Mouse (Mus musculus) hindbrain, embryonic 15.5 days (tissue): Measurements from ENCODE around the gene Gm21987. TPM values are rescaled to one million over a fixed set of nuclear protein-coding genes. Genes with fewer than 3 reads are reported as not detected.

Source experiments
- ATAC-seq: fragments of 200-750 bp; cut with Nextera tagmentation; 2 replicates; pipeline ENCODE4 v1.8.0; 2017; ENCODE audit warnings: low read depth, moderate number of reproducible peaks, moderate TSS enrichment; ENCODE audit not compliant: low FRiP score
- H3K27ac ChIP-seq: fragments of 300-500 bp; sonication (generic); replicated peaks from 2 replicates; pipeline ENCODE4 v1.5.1; 2015; ENCODE audit warnings: mild to moderate bottlenecking, inconsistent platforms
- H3K27me3 ChIP-seq: fragments of 300-500 bp; sonication (generic); 2 replicates; pipeline ENCODE4 v1.6.1; 2015; ENCODE audit warnings: control low read depth, inconsistent platforms
- H3K36me3 ChIP-seq: fragments of 300-500 bp; sonication (generic); 2 replicates; pipeline ENCODE4 v1.6.1; 2015; ENCODE audit warnings: control low read depth, inconsistent platforms
- H3K4me1 ChIP-seq: fragments of 300-500 bp; sonication (generic); replicated peaks from 2 replicates; pipeline ENCODE4 v1.6.1; 2015; ENCODE audit warnings: control low read depth, inconsistent platforms
- H3K4me2 ChIP-seq: fragments of 300-500 bp; sonication (generic); 2 replicates; pipeline ENCODE4 v1.6.1; 2015; ENCODE audit warnings: moderate library complexity, mild to moderate bottlenecking, inconsistent platforms
- H3K4me3 ChIP-seq: fragments of 300-500 bp; sonication (generic); 2 replicates; pipeline ENCODE4 v1.5.1; 2015; ENCODE audit warnings: mild to moderate bottlenecking, inconsistent platforms
- H3K9ac ChIP-seq: fragments of 300-500 bp; sonication (generic); 2 replicates; pipeline ENCODE4 v1.6.1; 2015; ENCODE audit warnings: inconsistent platforms
- H3K9me3 ChIP-seq: fragments of 300-500 bp; sonication (generic); 2 replicates; pipeline ENCODE4 v1.6.1; 2016; ENCODE audit warnings: control low read depth, inconsistent platforms
- WGBS: fragments of 180-500 bp; shearing (Covaris S2); methylation state at CpG from one replicate; pipeline ENCODE4 v1.1.7; 2015; 5-methylcytosine and 5-hydroxymethylcytosine counted together
- polyA plus RNA-seq: library from polyadenylated mRNA; unstranded; fragments of >200 nt; fragmentation: Nextera tagmentation; extraction: Ambion mirVana; gene quantifications from 2 replicates; pipeline ENCODE4 v1.2.1, GENCODE M21; 2015

The Gm21987 gene
- polyA plus RNA-seq, 1 experiment from 2014 or later = not detected

GRCm38 (mm10) chr16:38352031-38352430, 5.2 kb downstream of the Gm21987 start:
- Histone ChIP-seq H3K27me3 (no peaks in the 10 kb centered on the region), H3K4me3 (no peak overlapping the region), H3K4me1 (peaks cover 8% of the 10 kb centered on the region), H3K9me3 (no peaks in the 10 kb centered on the region), H3K4me2 (no peak overlapping the region), H3K9ac (no peak overlapping the region), H3K27ac (no peak overlapping the region), H3K36me3 (peaks cover 27% of the 10 kb centered on the region)
- 76% methylated on average over 7 of the region's 7 CpGs for WGBS
- ATAC-seq = no peak

- no peak overlapping the region for H3K9ac ChIP-seq
- H3K4me3 ChIP-seq = no peak overlapping the region
- H3K9me3 ChIP-seq = no peaks in the 10 kb centered on the region
- H3K4me1 ChIP-seq = peaks cover 4% of the 10 kb centered on the region
- no peak overlapping the region for H3K27ac ChIP-seq
- H3K36me3 ChIP-seq = peaks cover 27% of the 10 kb centered on the region
- no peak overlapping the region for H3K4me2 ChIP-seq
- no peaks in the 10 kb centered on the region for H3K27me3 ChIP-seq
- ATAC-seq = no peak
Observed at GRCm38 (mm10) chr16:38352851-38353250, 6.0 kb downstream of the Gm21987 start.

- peaks cover 27% of the 10 kb centered on the region for H3K36me3 ChIP-seq
- no peak overlapping the region for H3K9ac ChIP-seq
- H3K27me3 ChIP-seq = no peaks in the 10 kb centered on the region
- no peak overlapping the region for H3K27ac ChIP-seq
- H3K9me3 ChIP-seq = no peaks in the 10 kb centered on the region
- 95% methylated on average over 2 of the region's 2 CpGs for WGBS
- no peak for ATAC-seq
- H3K4me1 ChIP-seq = no peaks in the 10 kb centered on the region
- no peak overlapping the region for H3K4me3 ChIP-seq
- no peak overlapping the region for H3K4me2 ChIP-seq
Observed at GRCm38 (mm10) chr16:38353642-38354041, 6.8 kb downstream of the Gm21987 start.

GRCm38 (mm10) chr16:38354185-38354913, 7.5 kb downstream of the Gm21987 start:
- Histone ChIP-seq H3K9ac (no peak overlapping the region), H3K36me3 (peaks cover 24% of the 10 kb centered on the region), H3K27ac (no peak overlapping the region), H3K4me1 (no peaks in the 10 kb centered on the region), H3K4me2 (no peak overlapping the region), H3K27me3 (no peaks in the 10 kb centered on the region), H3K9me3 (no peaks in the 10 kb centered on the region), H3K4me3 (no peak overlapping the region)
- ATAC-seq = no peak
- 90% methylated on average over 5 of the region's 5 CpGs for WGBS

GRCm38 (mm10) chr16:38358256-38358812, 11.5 kb downstream of the Gm21987 start:
- H3K27me3 ChIP-seq = no peaks in the 10 kb centered on the region
- 91% methylated on average over 6 of the region's 6 CpGs for WGBS
- ATAC-seq = no peak
- no peak overlapping the region for H3K4me2 ChIP-seq
- 0 out of 2 replicates have a peak, but pooled peaks cover 6% of the 10 kb centered on the region for H3K4me1 ChIP-seq
- no peaks in the 10 kb centered on the region for H3K9me3 ChIP-seq
- H3K36me3 ChIP-seq = no peaks in the 10 kb centered on the region
- no peak overlapping the region for H3K9ac ChIP-seq
- no peak overlapping the region for H3K4me3 ChIP-seq
- no peak overlapping the region for H3K27ac ChIP-seq

GRCm38 (mm10) chr16:38359241-38359640, 12.4 kb downstream of the Gm21987 start:
- ATAC-seq = no peak
- H3K4me3 ChIP-seq = no peak overlapping the region
- 94% methylated on average over 2 of the region's 2 CpGs for WGBS

GRCm38 (mm10) chr16:38359857-38360256, 13.0 kb downstream of the Gm21987 start:
- Histone ChIP-seq H3K4me2 (no peak overlapping the region), H3K27me3 (no peaks in the 10 kb centered on the region), H3K27ac (no peak overlapping the region), H3K4me1 (0 out of 2 replicates have a peak, but pooled peaks cover 6% of the 10 kb centered on the region), H3K36me3 (no peaks in the 10 kb centered on the region), H3K4me3 (no peak overlapping the region), H3K9me3 (no peaks in the 10 kb centered on the region), H3K9ac (no peak overlapping the region)
- ATAC-seq = no peak
- 78% methylated on average over 3 of the region's 3 CpGs for WGBS

More at GRCm38 (mm10) chr16:38359241-38359640, 12.4 kb downstream of the Gm21987 start:
- no peaks in the 10 kb centered on the region for H3K9me3 ChIP-seq
- no peaks in the 10 kb centered on the region for H3K36me3 ChIP-seq
- 0 out of 2 replicates have a peak, but pooled peaks cover 6% of the 10 kb centered on the region for H3K4me1 ChIP-seq
- H3K4me2 ChIP-seq = no peak overlapping the region
- H3K9ac ChIP-seq = no peak overlapping the region
- no peak overlapping the region for H3K27ac ChIP-seq
- H3K27me3 ChIP-seq = no peaks in the 10 kb centered on the region

GRCm38 (mm10) chr16:38360317-38360716, 13.5 kb downstream of the Gm21987 start:
- no peak overlapping the region for H3K9ac ChIP-seq
- no peaks in the 10 kb centered on the region for H3K36me3 ChIP-seq
- 22% methylated on average over 2 of the region's 2 CpGs for WGBS
- H3K27ac ChIP-seq = no peak overlapping the region
- no peak overlapping the region for H3K4me3 ChIP-seq
- 0 out of 2 replicates have a peak, but pooled peaks cover 6% of the 10 kb centered on the region for H3K4me1 ChIP-seq
- peak; percentile 45; the same call in 1 of the 2 replicates for ATAC-seq
- H3K4me2 ChIP-seq = no peak overlapping the region
- H3K27me3 ChIP-seq = no peaks in the 10 kb centered on the region
- H3K9me3 ChIP-seq = no peaks in the 10 kb centered on the region

GRCm38 (mm10) chr16:38361933-38362332, 15.1 kb downstream of the Gm21987 start, which contains the start of gene Popdc2:
Popdc2 (plus strand) TSS chr16:38362209.
- Histone ChIP-seq H3K36me3 (no peaks in the 10 kb centered on the region), H3K9me3 (no peaks in the 10 kb centered on the region), H3K9ac (no peak within 1 kb of the TSS), H3K27ac (no peak within 1 kb of the TSS), H3K4me1 (0 out of 2 replicates have a peak, but pooled peaks cover 6% of the 10 kb centered on the region), H3K4me2 (no peak within 1 kb of the TSS), H3K4me3 (no peak within 1 kb of the TSS), H3K27me3 (no peaks in the 10 kb centered on the region)
- ATAC-seq = no peak
- WGBS = 68% methylated on average over 10 of the region's 10 CpGs

- H3K9ac ChIP-seq = no peak overlapping the region
- no peaks in the 10 kb centered on the region for H3K36me3 ChIP-seq
- no peak overlapping the region for H3K4me3 ChIP-seq
- H3K4me2 ChIP-seq = no peak overlapping the region
- WGBS = 82% methylated on average over 20 of the region's 20 CpGs
- H3K27ac ChIP-seq = no peak overlapping the region
- H3K9me3 ChIP-seq = no peaks in the 10 kb centered on the region
- no peaks in the 10 kb centered on the region for H3K27me3 ChIP-seq
- ATAC-seq = no peak; the same call in 1 of the 2 replicates
- 0 out of 2 replicates have a peak, but pooled peaks cover 6% of the 10 kb centered on the region for H3K4me1 ChIP-seq
Observed at GRCm38 (mm10) chr16:38362493-38363255, 15.8 kb downstream of the Gm21987 start.

- Histone ChIP-seq H3K36me3 (no peaks in the 10 kb centered on the region), H3K27ac (no peak overlapping the region), H3K4me3 (no peak overlapping the region), H3K9ac (no peak overlapping the region), H3K4me2 (no peak overlapping the region), H3K27me3 (no peaks in the 10 kb centered on the region), H3K9me3 (no peaks in the 10 kb centered on the region), H3K4me1 (0 out of 2 replicates have a peak, but pooled peaks cover 6% of the 10 kb centered on the region)
- WGBS = 87% methylated on average over 3 of the region's 3 CpGs
- no peak for ATAC-seq
Observed at GRCm38 (mm10) chr16:38363256-38363595, 16.4 kb downstream of the Gm21987 start.

GRCm38 (mm10) chr16:38363657-38364056, 16.8 kb downstream of the Gm21987 start:
- no peaks in the 10 kb centered on the region for H3K9me3 ChIP-seq
- no peak overlapping the region for H3K9ac ChIP-seq
- no peak overlapping the region for H3K4me2 ChIP-seq
- no peak overlapping the region for H3K27ac ChIP-seq
- H3K4me1 ChIP-seq = 0 out of 2 replicates have a peak, but pooled peaks cover 6% of the 10 kb centered on the region
- 90% methylated on average over 7 of the region's 7 CpGs for WGBS
- ATAC-seq = no peak
- no peak overlapping the region for H3K4me3 ChIP-seq
- no peaks in the 10 kb centered on the region for H3K27me3 ChIP-seq
- no peaks in the 10 kb centered on the region for H3K36me3 ChIP-seq
